13 mouse cellular contexts compared by ENCODE assay signal in the genomic region with DNA sequence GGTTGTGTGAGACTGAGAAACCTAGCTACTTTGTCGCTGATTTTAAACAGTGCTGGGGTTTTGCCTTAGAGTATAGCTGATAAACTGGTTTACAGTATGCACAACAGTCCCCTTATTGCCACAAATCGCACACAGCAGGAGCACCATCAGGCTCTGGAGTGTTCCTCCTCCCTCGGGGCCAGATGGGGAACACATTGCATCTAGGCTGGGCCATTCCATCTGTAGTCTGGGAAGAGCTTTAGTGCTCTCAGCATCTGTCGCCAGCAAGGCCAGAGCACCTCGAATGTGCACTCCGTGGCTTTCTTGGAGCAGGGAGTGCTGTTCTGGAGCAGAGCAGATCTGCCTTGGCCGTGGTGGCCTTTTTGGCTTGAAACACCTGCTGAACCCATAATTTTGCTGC.
DNase-seq lines count a peak whose midpoint lies in the region; ATAC-seq and TF ChIP-seq lines count a peak whose summit lies in the region.
"Had no signal": no experiment of that assay in that cellular context is flagged by ENCODE, and none has a peak within 500 bp of the region (broad histone marks: within the 10 kb centered on the region; RNA-seq: fewer than 3 reads in every experiment).

No protein-coding gene starts in this region.

- H3K4me3 ChIP-seq in layer of hippocampus, adult 2 months = no peak overlapping the region
- H3K4me3 ChIP-seq: heart, embryonic 10.5 days; left cerebral cortex, adult 2 months; megakaryocyte, embryonic 14.5 days had no signal

- ATAC-seq in cerebellum, adult (ENCODE audit: insufficient number of reproducible peaks, low FRiP score, low TSS enrichment) = no peak; the same call in 1 of the 2 replicates
- ATAC-seq: liver, postnatal 0 days had no signal

- intact Hi-C loops in left cerebral cortex, postnatal 4 days (cut with DNase I) = no loop called here
- intact Hi-C loops in heart, postnatal 36 days (cut with DNase I) = no loop called here
- intact Hi-C loops in left cerebral cortex, postnatal 10 days (cut with DNase I) = no loop called here

- peak; percentile 17 for DNase-seq in cerebellum, adult 11 months
- peak; percentile 73 for DNase-seq in left cerebral cortex, postnatal 4 days
- no peak for DNase-seq in left cerebral cortex, adult 18-20 months (ENCODE audit: low spot score in 2 of 2)
- DNase-seq in layer of hippocampus, adult 2 months (ENCODE audit: low spot score in 2 of 2) = peak; percentile 47 to 76
- peak; percentile 32 for DNase-seq in retina, postnatal 1 day
- DNase-seq in heart, postnatal 36 days = no peak
- DNase-seq in left cerebral cortex, postnatal 10 days (ENCODE audit: extremely low spot score in 1 of 2, low spot score in 2 of 2) = no peak
- DNase-seq: kidney, adult 18-20 months; liver, postnatal 0 days had no signal

- peak overlapping the region; percentile 68 for H3K27ac ChIP-seq in layer of hippocampus, adult 2 months
- H3K27ac ChIP-seq: heart, embryonic 10.5 days; left cerebral cortex, adult 2 months had no signal

- no peak for TF ChIP-seq CTCF in layer of hippocampus, adult 2 months (conservative IDR thresholded peaks at IDR 0.05)

Comparison
In these comparisons a context has a peak if more than half of its experiments do, and no peak if none do; other contexts are left out.
1. DNase-seq: peak in cerebellum, adult 11 months (single experiment), left cerebral cortex, postnatal 4 days (single experiment), layer of hippocampus, adult 2 months (2 of 2) and retina, postnatal 1 day (single experiment); none in left cerebral cortex, adult 18-20 months (0 of 2), heart, postnatal 36 days (0 of 2) and left cerebral cortex, postnatal 10 days (0 of 2).